Mouse (Mus musculus) embryonic facial prominence, embryonic 11.5 days (tissue): ENCODE data around the gene Trove2. TPM values are rescaled to one million over a fixed set of nuclear protein-coding genes. Genes with fewer than 3 reads are reported as not detected.

Source experiments
- ATAC-seq: fragments of 200-750 bp; cut with Nextera tagmentation; replicated peaks from 2 replicates; pipeline ENCODE4 v1.8.0; 2017; ENCODE audit warnings: low read depth; ENCODE audit not compliant: insufficient number of reproducible peaks, low FRiP score, low TSS enrichment
- DNase-seq: peaks from one replicate; pipeline ENCODE4 v3.0.0-alpha.2; 2015; ENCODE audit warnings: low spot score
- H3K27ac ChIP-seq: fragments of 300-500 bp; sonication (generic); replicated peaks from 2 replicates; pipeline ENCODE4 v1.5.1; 2014; ENCODE audit warnings: mild to moderate bottlenecking, low read depth, low read length, control low read depth
- H3K27me3 ChIP-seq: fragments of 300-500 bp; sonication (generic); 2 replicates; pipeline ENCODE4 v1.6.1; 2014; ENCODE audit warnings: mild to moderate bottlenecking, low read length, moderate library complexity, mixed read lengths; ENCODE audit not compliant: control insufficient read depth, insufficient read depth
- H3K36me3 ChIP-seq: fragments of 300-500 bp; sonication (generic); replicated peaks from 2 replicates; pipeline ENCODE4 v1.6.1; 2014; ENCODE audit warnings: low read depth, mild to moderate bottlenecking, low read length, moderate library complexity, mixed read lengths; ENCODE audit not compliant: control insufficient read depth, insufficient read depth
- H3K4me1 ChIP-seq: fragments of 300-500 bp; sonication (generic); 2 replicates; pipeline ENCODE4 v1.6.1; 2014; ENCODE audit warnings: low read length, mixed read lengths; ENCODE audit not compliant: control insufficient read depth, insufficient read depth
- H3K4me2 ChIP-seq: fragments of 300-500 bp; sonication (generic); 2 replicates; pipeline ENCODE4 v1.6.1; 2014; ENCODE audit warnings: low read depth, mild to moderate bottlenecking, control low read depth, low read length, moderate library complexity
- H3K4me3 ChIP-seq: fragments of 300-500 bp; sonication (generic); 2 replicates; pipeline ENCODE4 v1.5.1; 2014; ENCODE audit warnings: low read depth, low read length, control low read depth
- H3K9ac ChIP-seq: fragments of 300-500 bp; sonication (generic); replicated peaks from 2 replicates; pipeline ENCODE4 v1.6.1; 2014; ENCODE audit warnings: mild to moderate bottlenecking, control low read depth, low read length
- H3K9me3 ChIP-seq: fragments of 300-500 bp; sonication (generic); replicated peaks from 2 replicates; pipeline ENCODE4 v1.6.1; 2016; ENCODE audit warnings: mild to moderate bottlenecking, low read length, inconsistent platforms, mixed read lengths; ENCODE audit not compliant: control insufficient read depth
- WGBS: fragments of 180-500 bp; shearing (Covaris S2); extraction: QIAGEN DNeasy Blood & Tissue Kit; methylation state at CpG from one replicate; pipeline ENCODE4 v1.1.7; 2014; 5-methylcytosine and 5-hydroxymethylcytosine counted together
- polyA plus RNA-seq: library from polyadenylated mRNA; unstranded; fragments of >200 nt; fragmentation: Nextera tagmentation; extraction: Ambion mirVana; gene quantifications from 2 replicates; pipeline ENCODE4 v1.2.1, GENCODE M21; 2014

Gene Trove2
- polyA plus RNA-seq, 1 experiment from 2014 or later = 31.0 TPM

DNA sequence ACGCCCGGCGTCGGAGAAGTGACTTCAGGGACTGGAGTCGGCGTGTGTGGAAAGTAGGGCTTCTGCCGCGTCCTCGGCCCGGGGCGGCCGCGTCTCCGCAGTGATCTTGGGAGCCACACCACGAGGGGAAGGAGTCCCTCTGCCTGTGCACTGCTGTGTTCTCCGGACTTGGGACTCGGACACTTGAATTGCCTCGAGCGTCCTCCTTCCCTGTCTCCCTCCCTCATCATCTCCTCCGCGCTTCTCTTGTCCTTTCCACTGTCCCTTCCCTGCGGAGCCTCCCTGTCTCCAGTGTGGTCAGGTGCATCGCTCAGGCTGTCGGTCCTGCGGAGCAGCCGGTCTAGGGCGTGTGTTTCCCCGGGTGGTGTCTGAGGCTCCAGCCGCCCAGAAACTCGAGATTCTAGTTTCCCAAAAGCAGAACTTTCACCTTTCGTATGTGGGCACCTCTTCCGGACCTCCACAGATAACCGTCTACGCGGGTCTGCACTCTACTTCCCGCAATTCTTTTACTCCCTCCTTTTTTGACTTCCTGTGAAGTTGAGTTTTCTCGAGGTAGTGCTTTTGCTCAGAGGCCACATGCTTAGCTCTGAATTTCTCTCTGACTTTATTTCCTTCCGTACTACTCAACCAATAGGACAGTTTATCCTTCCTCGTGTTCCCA lies 820 bp upstream of the Trove2 start:
- Histone ChIP-seq H3K4me1 (no peaks in the 10 kb centered on the region), H3K9me3 (no peaks in the 10 kb centered on the region), H3K9ac (peak overlapping the region; percentile 82), H3K4me3 (peak overlapping the region; percentile 87), H3K4me2 (peak overlapping the region; percentile 60), H3K27me3 (no peaks in the 10 kb centered on the region), H3K36me3 (no peaks in the 10 kb centered on the region), H3K27ac (peak overlapping the region; percentile 52)
- under 1% methylated on average over 38 of the region's 39 CpGs for WGBS
- DNase-seq (peak; percentile 17), ATAC-seq (peak; percentile 57; the same call in 1 of the 2 replicates)

DNA sequence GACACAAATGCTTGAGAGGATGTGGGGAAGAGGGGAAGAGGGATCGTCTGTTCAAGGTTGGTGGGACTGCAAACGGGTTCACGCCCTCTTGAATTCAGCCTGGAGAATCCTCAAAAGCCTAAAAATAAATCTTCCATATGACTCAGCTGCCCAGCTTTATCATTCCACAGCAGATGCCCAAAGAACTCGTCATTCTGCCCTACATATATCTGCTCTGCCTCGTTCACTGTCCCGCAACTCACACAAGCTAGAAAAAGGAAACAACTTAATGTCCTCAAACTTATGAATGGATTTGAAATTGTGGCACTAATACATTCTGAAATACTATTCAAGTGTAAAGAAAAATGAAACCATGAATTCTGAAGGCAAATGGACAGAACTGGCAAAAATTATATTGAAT lies 3.0 kb downstream of the Trove2 start:
- no peak for DNase-seq
- Histone ChIP-seq H3K4me3 (no peak overlapping the region), H3K9me3 (no peaks in the 10 kb centered on the region), H3K27ac (no peak overlapping the region), H3K27me3 (no peaks in the 10 kb centered on the region), H3K4me1 (no peaks in the 10 kb centered on the region), H3K36me3 (0 out of 2 replicates have a peak, but pooled peaks cover 2% of the 10 kb centered on the region), H3K4me2 (no peak overlapping the region), H3K9ac (no peak overlapping the region)
- 89% methylated on average over 6 of the region's 6 CpGs for whole genome bisulfite sequencing
- ATAC-seq = no peak

DNA sequence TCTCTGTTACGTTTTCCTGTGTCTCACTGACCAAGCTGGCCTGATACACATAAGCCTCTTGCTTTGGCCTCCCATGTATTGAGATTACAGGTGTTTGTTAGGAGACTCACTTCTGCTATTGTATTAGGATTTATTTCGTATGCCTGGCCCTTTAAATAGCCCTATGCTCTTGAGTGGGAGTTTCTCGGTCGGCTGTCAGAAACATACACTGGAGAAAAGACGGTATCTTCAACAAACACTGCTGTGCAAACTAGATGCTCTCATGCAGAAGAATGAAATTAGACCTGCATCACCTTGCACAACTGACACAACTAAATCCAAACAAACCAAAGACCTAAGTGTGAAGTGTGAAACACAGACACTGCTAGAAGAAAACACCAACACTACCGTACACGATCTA lies 3.8 kb downstream of the Trove2 start:
- Histone ChIP-seq H3K27me3 (no peaks in the 10 kb centered on the region), H3K4me2 (no peak overlapping the region), H3K4me3 (no peak overlapping the region), H3K9me3 (no peaks in the 10 kb centered on the region), H3K4me1 (no peaks in the 10 kb centered on the region), H3K36me3 (0 out of 2 replicates have a peak, but pooled peaks cover 2% of the 10 kb centered on the region), H3K9ac (no peak overlapping the region), H3K27ac (no peak overlapping the region)
- DNase-seq (no peak), ATAC-seq (no peak)
- WGBS = 83% methylated on average over 7 of the region's 7 CpGs

DNA sequence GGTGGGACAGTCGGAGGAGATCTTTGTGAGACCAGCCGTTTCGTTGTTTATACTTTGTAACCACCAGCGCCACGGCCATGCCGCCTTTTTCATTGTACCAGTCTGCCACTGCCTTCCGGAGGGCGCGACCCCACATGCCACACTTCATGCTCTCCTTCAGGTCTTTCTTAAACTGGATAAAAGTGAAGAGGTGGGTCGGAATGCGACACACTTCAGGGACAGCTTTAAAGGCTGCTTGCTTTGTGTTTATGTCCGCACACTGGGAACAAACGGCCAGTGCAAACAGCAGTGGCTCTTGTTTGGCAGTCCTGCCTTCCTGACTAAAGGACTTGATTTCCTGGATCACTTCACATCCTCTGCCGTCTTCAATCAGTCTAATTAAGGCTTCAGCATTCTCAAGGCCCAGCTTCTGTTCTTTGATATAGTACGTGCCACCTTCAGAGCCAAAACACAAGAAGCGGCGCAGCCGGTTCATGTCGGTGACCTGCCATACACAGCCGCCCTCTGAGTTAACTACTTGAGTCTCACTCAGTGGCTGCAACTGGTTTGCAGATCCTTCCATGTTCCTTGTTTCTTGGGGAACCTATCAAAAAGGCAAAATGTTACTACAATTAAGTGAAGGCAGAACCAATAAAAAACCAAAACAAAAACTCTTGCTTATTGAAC lies 6.3 kb downstream of the Trove2 start:
- H3K27ac ChIP-seq = no peak overlapping the region
- H3K9me3 ChIP-seq = no peaks in the 10 kb centered on the region
- H3K9ac ChIP-seq = no peak overlapping the region
- ATAC-seq (no peak), DNase-seq (no peak)
- H3K27me3 ChIP-seq = no peaks in the 10 kb centered on the region
- H3K4me3 ChIP-seq = no peak overlapping the region
- WGBS = 63% methylated on average over 20 of the region's 20 CpGs
- no peak overlapping the region for H3K4me2 ChIP-seq
- H3K4me1 ChIP-seq = no peaks in the 10 kb centered on the region
- 0 out of 2 replicates have a peak, but pooled peaks cover 2% of the 10 kb centered on the region for H3K36me3 ChIP-seq

DNA sequence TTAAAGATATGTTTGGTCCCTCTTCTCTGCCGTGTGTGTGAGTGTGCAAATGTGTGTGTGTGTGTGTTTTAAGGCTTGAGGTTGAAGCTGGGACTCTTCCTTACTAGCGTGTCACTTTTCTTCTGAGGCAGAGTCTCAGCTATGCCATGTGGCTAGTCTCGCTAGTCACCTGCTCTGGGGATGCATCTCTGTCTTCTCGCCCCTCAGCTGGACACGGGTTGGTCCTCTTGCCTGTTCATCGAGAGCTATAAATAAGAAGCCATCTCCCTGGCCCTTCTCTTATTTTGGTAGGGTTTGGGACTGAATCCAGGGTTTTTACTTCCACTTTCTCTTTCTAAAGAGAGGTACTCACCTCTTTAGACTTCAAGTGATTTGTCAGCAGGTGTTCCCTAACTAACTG lies 10.6 kb downstream of the Trove2 start:
- Histone ChIP-seq H3K4me1 (no peaks in the 10 kb centered on the region), H3K27me3 (no peaks in the 10 kb centered on the region), H3K4me2 (no peak overlapping the region), H3K9ac (no peak overlapping the region), H3K4me3 (no peak overlapping the region), H3K27ac (no peak overlapping the region), H3K9me3 (no peaks in the 10 kb centered on the region), H3K36me3 (0 out of 2 replicates have a peak, but pooled peaks cover 2% of the 10 kb centered on the region)
- ATAC-seq (no peak), DNase-seq (no peak)
- 90% methylated on average over 6 of the region's 6 CpGs for WGBS

DNA sequence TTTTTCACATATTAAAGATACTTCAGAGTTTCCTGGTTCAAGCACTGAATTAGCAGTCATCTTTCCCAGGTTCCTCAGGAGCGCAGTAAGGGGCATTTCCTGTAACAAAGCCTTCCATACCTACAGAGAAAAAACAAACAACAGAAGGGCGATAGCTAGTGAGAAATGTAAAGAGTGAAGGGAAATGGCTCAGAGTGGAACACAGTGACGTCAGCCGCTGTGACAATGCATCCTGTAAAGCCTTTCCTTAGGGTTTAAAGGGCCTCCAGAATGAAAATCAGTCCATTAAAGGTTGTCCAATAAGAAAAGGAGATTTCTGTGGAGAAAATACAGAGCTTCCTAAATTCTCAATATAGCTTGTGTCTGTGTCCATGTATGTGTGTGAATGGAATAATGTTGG lies 11.1 kb downstream of the Trove2 start:
- Histone ChIP-seq H3K36me3 (peaks cover 2% of the 10 kb centered on the region; the same call in 1 of the 2 replicates), H3K9ac (no peak overlapping the region), H3K27ac (no peak overlapping the region), H3K27me3 (no peaks in the 10 kb centered on the region), H3K4me3 (no peak overlapping the region), H3K9me3 (no peaks in the 10 kb centered on the region), H3K4me1 (no peaks in the 10 kb centered on the region), H3K4me2 (no peak overlapping the region)
- 88% methylated on average over 4 of the region's 4 CpGs for WGBS
- DNase-seq (no peak), ATAC-seq (no peak)

DNA sequence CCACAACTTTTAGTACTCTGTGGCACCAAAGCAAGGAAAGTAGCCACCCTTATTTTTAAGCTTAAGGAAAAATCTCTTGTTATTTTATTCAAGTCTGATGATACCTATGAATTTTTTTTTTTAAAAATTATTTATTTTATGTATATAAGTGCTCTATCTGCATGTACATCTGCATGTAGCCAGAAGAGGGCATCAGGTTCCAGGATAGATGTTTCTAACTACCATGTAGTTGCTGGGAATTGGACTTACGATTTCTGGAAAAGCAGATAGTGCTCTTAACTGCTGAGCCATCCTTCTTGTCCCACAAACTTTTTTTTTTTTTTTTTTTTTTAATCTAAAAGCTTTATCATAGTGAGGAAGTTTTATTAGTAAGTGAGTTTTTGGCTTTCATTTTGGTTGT lies 12.4 kb downstream of the Trove2 start:
- no peaks in the 10 kb centered on the region for H3K4me1 ChIP-seq
- H3K9me3 ChIP-seq = no peaks in the 10 kb centered on the region
- H3K36me3 ChIP-seq = no peaks in the 10 kb centered on the region; the same call in 1 of the 2 replicates
- WGBS = 79% methylated on average over 1 of the region's 1 CpGs
- no peak overlapping the region for H3K4me3 ChIP-seq
- H3K4me2 ChIP-seq = no peak overlapping the region
- DNase-seq = no peak
- ATAC-seq = no peak
- no peaks in the 10 kb centered on the region for H3K27me3 ChIP-seq
- no peak overlapping the region for H3K9ac ChIP-seq
- no peak overlapping the region for H3K27ac ChIP-seq

DNA sequence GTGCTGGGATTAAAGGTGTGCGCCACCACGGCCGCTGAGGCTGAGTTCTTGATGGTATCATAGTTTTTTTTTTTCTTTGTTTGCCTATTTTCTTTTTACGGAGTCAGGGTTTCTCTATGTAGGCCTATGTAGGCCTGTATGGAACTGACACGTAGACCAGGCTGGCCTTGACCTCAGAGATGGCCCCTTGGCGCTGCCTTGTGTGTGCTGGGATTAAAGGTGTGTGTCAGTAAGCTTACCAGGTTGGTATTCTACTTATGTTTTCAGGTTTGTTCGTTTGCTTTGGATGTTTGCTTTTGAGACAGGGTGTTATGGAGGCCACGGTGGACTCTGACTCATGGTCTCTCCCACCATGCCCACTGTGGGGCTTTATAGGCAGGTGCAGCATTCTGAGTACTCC lies 14.7 kb downstream of the Trove2 start:
- H3K4me3 ChIP-seq = no peak overlapping the region
- H3K4me1 ChIP-seq = no peaks in the 10 kb centered on the region
- H3K9me3 ChIP-seq = no peaks in the 10 kb centered on the region
- DNase-seq = no peak
- no peak for ATAC-seq
- no peak overlapping the region for H3K27ac ChIP-seq
- no peaks in the 10 kb centered on the region for H3K27me3 ChIP-seq
- H3K36me3 ChIP-seq = no peaks in the 10 kb centered on the region; the same call in 1 of the 2 replicates
- no peak overlapping the region for H3K4me2 ChIP-seq
- H3K9ac ChIP-seq = no peak overlapping the region
- WGBS = 92% methylated on average over 8 of the region's 8 CpGs
